Mouse (Mus musculus) hindbrain, postnatal 0 days (tissue): ENCODE data around the gene Znhit1. TPM values are rescaled to one million over a fixed set of nuclear protein-coding genes. Genes with fewer than 3 reads are reported as not detected.

Experiments
- ATAC-seq: fragments of 200-750 bp; cut with Nextera tagmentation; 2 replicates; pipeline ENCODE4 v1.8.0; 2017; ENCODE audit warnings: mild to moderate bottlenecking, moderate TSS enrichment, moderate library complexity
- DNase-seq: peaks from one replicate; pipeline ENCODE4 v3.0.0-alpha.2; 2015; ENCODE audit warnings: low spot score
- H3K27ac ChIP-seq: fragments of 300-500 bp; sonication (generic); 2 replicates; pipeline ENCODE4 v1.5.1; 2014; ENCODE audit warnings: mild to moderate bottlenecking
- H3K27me3 ChIP-seq: fragments of 300-500 bp; sonication (generic); 2 replicates; pipeline ENCODE4 v1.6.1; 2014; ENCODE audit warnings: low read length, mixed read lengths; ENCODE audit not compliant: insufficient read depth
- H3K36me3 ChIP-seq: fragments of 300-500 bp; sonication (generic); 2 replicates; pipeline ENCODE4 v1.6.1; 2014; ENCODE audit warnings: low read length, mixed read lengths; ENCODE audit not compliant: insufficient read depth
- H3K4me1 ChIP-seq: fragments of 300-500 bp; sonication (generic); 2 replicates; pipeline ENCODE4 v1.6.1; 2014; ENCODE audit warnings: antibody characterized with exemption, low read length, mixed read lengths; ENCODE audit not compliant: insufficient read depth
- H3K4me2 ChIP-seq: fragments of 300-500 bp; sonication (generic); 2 replicates; pipeline ENCODE4 v1.6.1; 2014; ENCODE audit warnings: low read depth, mild to moderate bottlenecking, low read length, moderate library complexity, mixed read lengths
- H3K4me3 ChIP-seq: fragments of 300-500 bp; sonication (generic); 2 replicates; pipeline ENCODE4 v1.5.1; 2014; ENCODE audit warnings: low read length
- H3K9ac ChIP-seq: fragments of 300-500 bp; sonication (generic); replicated peaks from 2 replicates; pipeline ENCODE4 v1.6.1; 2014; ENCODE audit warnings: mild to moderate bottlenecking, low read length, moderate library complexity, mixed read lengths
- H3K9me3 ChIP-seq: fragments of 300-500 bp; sonication (generic); 2 replicates; pipeline ENCODE4 v1.6.1; 2016; ENCODE audit warnings: low read length, mixed read lengths
- CTCF ChIP-seq: IDR thresholded peaks from 2 replicates; pipeline ENCODE4 v1.5.1; 2016; ENCODE audit warnings: antibody characterized with exemption, control low read depth, low read depth
- WGBS: fragments of 180-500 bp; shearing (Covaris S2); extraction: QIAGEN DNeasy Blood & Tissue Kit; methylation state at CpG from one replicate; pipeline ENCODE4 v1.1.7; 2014; 5-methylcytosine and 5-hydroxymethylcytosine counted together
- polyA plus RNA-seq: library from polyadenylated mRNA; unstranded; fragments of >200 nt; fragmentation: Nextera tagmentation; extraction: Ambion mirVana; gene quantifications from 2 replicates; pipeline ENCODE4 v1.2.1, GENCODE M21; 2015
- total RNA-seq: library from RNA; depleted of rRNA; stranded (reverse); fragments of >200 nt; gene quantifications from 2 replicates; pipeline ENCODE4 v1.2.3, GENCODE M21; 2014

Znhit1 gene
- total and polyA plus RNA-seq, 2 experiments from 2014 or later: 68.1 to 140 TPM

DNA sequence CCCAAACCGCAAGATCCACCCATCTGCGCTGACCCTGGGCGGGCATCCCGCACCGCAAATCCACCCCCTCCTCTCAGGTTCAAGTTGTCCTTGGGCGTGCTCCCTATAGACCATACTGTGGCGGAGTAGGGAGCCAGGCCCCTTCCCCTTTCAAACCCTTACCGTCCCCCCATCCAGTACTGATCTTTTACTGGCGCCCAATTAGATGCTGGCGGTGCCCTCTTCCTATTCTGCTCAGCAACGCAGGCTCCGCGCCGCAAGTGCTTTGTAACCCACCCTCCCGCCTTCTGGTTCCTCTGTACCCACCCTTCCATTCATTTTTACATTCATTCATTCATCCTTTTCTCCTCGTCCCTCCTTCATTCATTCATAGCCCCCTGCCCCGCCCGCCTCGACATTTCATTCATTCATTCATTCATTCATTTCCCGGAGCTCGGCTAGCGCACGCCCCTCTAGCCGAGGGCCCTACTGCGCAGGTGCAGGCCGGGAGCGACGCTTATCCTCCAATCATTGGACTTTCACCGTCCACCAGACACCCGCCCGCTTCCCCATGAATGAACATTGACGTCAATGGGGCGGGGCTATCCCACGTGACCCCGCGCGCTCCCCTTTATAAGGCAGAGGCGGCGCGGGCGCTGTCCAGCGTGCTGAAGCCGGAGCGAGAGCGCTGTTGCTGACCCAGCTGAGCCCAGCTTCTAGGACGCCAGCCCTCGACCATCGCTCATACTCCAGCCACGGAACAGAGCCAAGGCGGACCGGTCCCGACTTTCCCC lies 42.0 kb upstream of the Znhit1 start:
- Histone ChIP-seq H3K36me3 (no peaks in the 10 kb centered on the region), H3K27me3 (peaks cover 24% of the 10 kb centered on the region; the same call in 1 of the 2 replicates), H3K27ac (peak overlapping the region; percentile 91), H3K9ac (peak overlapping the region; percentile 74), H3K9me3 (no peaks in the 10 kb centered on the region), H3K4me3 (peak overlapping the region; percentile 51), H3K4me1 (no peaks in the 10 kb centered on the region; the same call in 1 of the 2 replicates), H3K4me2 (peak overlapping the region; percentile 86)
- TF ChIP-seq CTCF: no peak
- ATAC-seq (peak; percentile 81), DNase-seq (peak; percentile 98)
- WGBS: under 1% methylated on average over 52 of the region's 52 CpGs

DNA sequence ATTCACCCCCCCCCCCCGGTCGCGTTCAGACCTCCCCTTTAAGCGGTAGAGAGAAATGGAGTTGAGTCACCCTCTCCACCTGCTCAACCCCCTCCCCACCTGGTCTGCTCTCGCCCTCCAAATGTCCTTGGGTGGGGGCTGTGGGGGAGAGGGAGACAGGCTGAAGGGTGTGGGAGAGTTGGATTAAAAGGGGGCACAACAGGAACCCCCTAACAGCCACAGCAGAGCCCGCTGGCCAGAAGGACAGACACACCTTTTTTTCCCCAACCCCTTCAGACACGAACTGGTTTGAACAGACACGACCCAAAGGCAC lies 41.4 kb upstream of the Znhit1 start:
- no peak for TF ChIP-seq CTCF

DNA sequence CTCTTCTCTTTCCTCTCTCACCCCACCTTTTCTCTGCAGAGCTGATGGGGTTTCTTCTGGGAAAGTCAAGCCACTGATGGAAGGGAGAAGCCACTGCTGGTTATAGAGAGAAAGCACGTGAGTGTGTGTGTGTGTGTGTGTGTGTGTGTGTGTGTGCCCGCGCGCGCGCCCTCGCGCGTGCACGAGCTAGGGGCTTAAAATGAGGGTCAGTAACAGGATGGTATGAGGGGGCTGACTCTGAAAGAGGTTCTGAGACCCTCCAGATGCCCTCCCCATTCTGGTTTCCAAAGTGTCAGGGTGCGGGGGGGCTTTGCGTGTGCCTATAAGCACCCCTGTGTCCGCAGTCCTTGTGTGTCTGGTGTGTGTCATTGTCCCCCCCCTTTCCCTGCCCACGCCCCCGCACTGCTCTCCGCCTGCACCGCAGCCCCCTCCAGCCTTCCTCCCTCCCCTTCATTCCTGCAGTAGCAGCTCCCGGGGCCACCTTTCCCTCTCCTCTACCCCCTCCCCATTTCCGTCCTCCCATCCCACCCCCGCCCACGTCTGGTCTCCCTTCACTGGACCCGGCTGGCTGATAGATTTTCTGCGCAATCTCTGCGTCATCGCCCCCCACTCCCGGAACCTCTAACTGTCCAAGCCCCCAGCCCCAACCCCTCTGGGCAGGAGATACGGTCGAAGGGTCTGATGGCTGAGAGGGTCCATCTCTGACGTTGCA lies 40.9 kb upstream of the Znhit1 start:
- ATAC-seq: peak; percentile 34

More for the DNA sequence above, 41.4 kb upstream of the Znhit1 start:
- ATAC-seq (no peak; the same call in 1 of the 2 replicates), DNase-seq (no peak)
- Histone ChIP-seq H3K9me3 (no peaks in the 10 kb centered on the region), H3K27me3 (peaks cover 28% of the 10 kb centered on the region; the same call in 1 of the 2 replicates), H3K9ac (peak overlapping the region; percentile 61), H3K4me3 (peak overlapping the region; percentile 51), H3K27ac (peak overlapping the region; percentile 91), H3K36me3 (no peaks in the 10 kb centered on the region), H3K4me1 (no peaks in the 10 kb centered on the region; the same call in 1 of the 2 replicates), H3K4me2 (peak overlapping the region; percentile 86)
- WGBS: 0% methylated on average over 8 of the region's 8 CpGs

DNA sequence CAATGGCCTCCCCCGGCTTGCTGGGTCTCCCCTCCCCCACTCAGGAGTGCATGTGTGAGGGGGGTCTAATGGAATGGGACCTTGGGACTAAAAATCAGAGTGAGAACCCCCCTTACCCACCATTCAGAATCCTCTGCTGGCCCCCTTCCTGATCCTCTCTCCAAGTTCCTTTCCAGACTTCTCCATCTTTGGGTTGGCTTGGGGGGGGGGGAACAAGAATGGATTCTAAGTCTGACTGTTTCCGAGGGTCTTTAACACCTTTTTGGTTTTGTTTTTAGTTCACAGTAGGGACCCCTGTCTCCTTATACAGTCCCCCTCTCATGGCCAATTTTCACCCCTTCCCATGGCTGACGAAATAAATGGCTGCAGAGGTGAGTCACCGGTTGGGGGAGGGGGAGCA lies 38.3 kb upstream of the Znhit1 start, which contains the start of gene Vgf:
Vgf (plus strand) TSS at position 301 of the 400 bp plus-strand sequence.
- Histone ChIP-seq H3K27ac (no peak within 1 kb of the TSS), H3K4me2 (peak within 1 kb of the TSS; percentile 42), H3K36me3 (no peaks in the 10 kb centered on the region), H3K4me3 (peak within 1 kb of the TSS; percentile 32), H3K27me3 (peaks cover 22% of the 10 kb centered on the region; the same call in 1 of the 2 replicates), H3K4me1 (no peaks in the 10 kb centered on the region; the same call in 1 of the 2 replicates), H3K9ac (no peak within 1 kb of the TSS), H3K9me3 (no peaks in the 10 kb centered on the region)
- ATAC-seq (no peak), DNase-seq (no peak)
- no peak for TF ChIP-seq CTCF
- 36% methylated on average over 4 of the region's 4 CpGs for WGBS

More for the DNA sequence above, 40.9 kb upstream of the Znhit1 start:
- peaks cover 28% of the 10 kb centered on the region; the same call in 1 of the 2 replicates for H3K27me3 ChIP-seq
- H3K4me1 ChIP-seq: no peaks in the 10 kb centered on the region; the same call in 1 of the 2 replicates
- H3K4me3 ChIP-seq: peak overlapping the region; percentile 51
- peak overlapping the region; percentile 91 for H3K27ac ChIP-seq
- no peaks in the 10 kb centered on the region for H3K36me3 ChIP-seq
- peak overlapping the region; percentile 86 for H3K4me2 ChIP-seq
- H3K9me3 ChIP-seq: no peaks in the 10 kb centered on the region
- peak overlapping the region; percentile 61 for H3K9ac ChIP-seq
- DNase-seq: peak; percentile 76
- WGBS: 2% methylated on average over 24 of the region's 29 CpGs
- no peak for TF ChIP-seq CTCF

DNA sequence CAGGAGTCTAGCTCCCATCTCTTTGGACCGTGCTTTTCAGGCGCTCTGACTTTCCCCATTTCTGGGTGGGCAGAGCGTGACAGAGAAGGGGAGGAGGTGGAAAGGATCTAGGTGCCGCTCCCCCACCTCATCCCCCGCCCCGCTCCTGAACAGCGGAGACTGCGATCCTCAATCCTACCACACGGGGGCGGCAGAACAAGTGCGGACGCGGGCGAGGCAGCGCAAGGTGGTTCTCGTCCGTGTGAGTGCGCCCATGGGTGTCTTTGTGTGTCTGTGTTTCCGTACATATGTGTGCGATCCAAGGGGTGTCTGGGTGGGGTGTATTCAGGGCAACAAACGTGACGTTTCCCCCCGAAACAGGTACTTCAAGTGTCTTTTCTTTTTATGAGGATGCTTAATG lies 37.3 kb upstream of the Znhit1 start:
- ATAC-seq (0 out of 2 replicates have a peak, but pooled peaks have one; percentile 12), DNase-seq (peak; percentile 85)
- Histone ChIP-seq H3K4me3 (peak overlapping the region; percentile 32), H3K9me3 (no peaks in the 10 kb centered on the region), H3K27me3 (peaks cover 14% of the 10 kb centered on the region; the same call in 1 of the 2 replicates), H3K36me3 (no peaks in the 10 kb centered on the region), H3K9ac (no peak overlapping the region), H3K4me1 (no peaks in the 10 kb centered on the region; the same call in 1 of the 2 replicates), H3K4me2 (peak overlapping the region; percentile 42), H3K27ac (no peak overlapping the region)
- TF ChIP-seq CTCF: peak; percentile 99
- WGBS: under 1% methylated on average over 23 of the region's 23 CpGs

DNA sequence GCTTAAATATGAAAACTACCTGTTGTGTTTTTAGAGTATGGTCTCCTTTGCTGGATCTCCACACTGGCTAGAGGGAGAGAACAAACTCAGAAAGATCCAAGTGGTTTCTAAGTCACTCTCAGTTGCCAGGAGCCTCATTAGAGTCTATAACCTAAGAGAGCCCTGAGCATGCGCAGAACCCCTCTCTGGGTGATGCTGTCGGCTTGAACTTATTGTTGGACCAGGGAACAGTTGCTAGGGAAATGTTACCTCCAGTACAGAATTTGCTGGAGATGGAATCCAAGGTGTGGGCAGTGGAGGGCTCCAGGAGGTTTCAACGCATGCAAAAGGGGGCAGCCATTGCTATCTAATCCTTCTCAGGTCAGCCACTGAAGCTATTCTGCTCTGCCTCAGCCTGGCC lies 36.5 kb upstream of the Znhit1 start:
- no peak for ATAC-seq
- H3K4me2 ChIP-seq: no peak overlapping the region
- WGBS: 48% methylated on average over 3 of the region's 3 CpGs
- H3K36me3 ChIP-seq: no peaks in the 10 kb centered on the region
- H3K9ac ChIP-seq: no peak overlapping the region
- no peaks in the 10 kb centered on the region; the same call in 1 of the 2 replicates for H3K4me1 ChIP-seq
- peaks cover 14% of the 10 kb centered on the region; the same call in 1 of the 2 replicates for H3K27me3 ChIP-seq
- TF ChIP-seq CTCF: no peak
- H3K27ac ChIP-seq: no peak overlapping the region; the same call in 1 of the 2 replicates
- no peak overlapping the region for H3K4me3 ChIP-seq
- DNase-seq: no peak
- H3K9me3 ChIP-seq: no peaks in the 10 kb centered on the region
